Mouse (Mus musculus): ENCODE results near the gene Prss22. TPM values are rescaled to one million over a fixed set of nuclear protein-coding genes. Genes with fewer than 3 reads are reported as not detected.
"Not testable (repeated sequence)": the region's sequence is repeated elsewhere in the genome, so short reads cannot be mapped to it uniquely, and the experiment has no call there.

Gene Prss22
- total RNA-seq, 1 experiment from 2014 or later, result not detected

DNA sequence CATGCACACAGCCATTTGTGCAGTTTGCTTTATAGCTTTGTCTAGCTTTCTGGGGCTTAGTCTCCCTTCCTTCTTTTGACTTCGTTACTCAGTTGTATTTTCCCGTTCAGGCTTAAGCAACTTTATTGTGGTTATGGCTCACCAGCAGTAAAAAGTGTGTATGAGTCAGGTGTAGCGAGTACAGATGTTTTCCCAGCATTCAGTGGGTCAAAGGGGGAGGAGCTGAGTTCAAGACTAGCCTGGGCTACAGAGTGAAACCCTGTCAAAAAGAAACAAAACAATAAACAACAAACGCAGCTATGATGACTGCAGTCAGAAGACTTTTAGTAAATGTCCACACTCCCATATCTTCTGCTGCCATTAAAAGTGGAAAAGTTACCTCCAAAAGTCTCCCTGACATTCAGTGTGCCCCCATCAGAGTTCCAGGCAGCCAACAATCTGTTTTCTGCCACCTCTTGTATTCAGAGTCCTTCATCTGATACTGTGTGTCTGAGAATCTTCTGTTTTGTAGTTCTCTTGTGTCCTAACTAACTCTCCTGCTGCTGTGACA is 36.3 kb downstream of the Prss22 start:
- ATAC-seq (replicated peaks; ENCODE audit: insufficient number of reproducible peaks, low FRiP score, low TSS enrichment, poor library complexity, severe bottlenecking), result no peak

- ATAC-seq (replicated peaks; ENCODE audit: insufficient number of reproducible peaks, low FRiP score, low TSS enrichment, poor library complexity, severe bottlenecking), result peak; percentile 86
Measured at GRCm38 (mm10) chr17:23960084-23960738, 37.7 kb downstream of the Prss22 start.

DNA sequence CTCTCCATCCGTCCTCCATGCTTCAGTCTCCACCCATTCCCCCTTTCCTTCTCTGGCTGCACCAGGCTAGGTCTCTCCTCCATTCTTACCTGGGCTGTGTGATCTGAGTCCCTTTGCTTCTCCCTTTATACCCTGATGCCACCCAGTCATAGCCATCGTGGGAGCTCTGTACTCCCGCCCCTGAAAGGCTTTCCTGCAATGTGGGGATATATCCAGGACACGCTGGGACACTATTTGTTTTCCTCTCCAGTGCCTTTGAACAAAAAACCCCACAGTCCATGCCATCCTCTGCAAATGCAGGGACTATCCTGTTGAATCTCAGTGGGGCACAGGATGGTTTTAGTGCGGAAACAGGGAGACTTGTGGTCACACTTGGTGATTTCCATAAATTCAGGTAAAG is 42.7 kb downstream of the Prss22 start, which contains the start of gene Sbpl:
Gene Sbpl (minus strand): TSS at position 101 of the 400 bp plus-strand sequence.
- no peak for ATAC-seq (replicated peaks; ENCODE audit: insufficient number of reproducible peaks, low FRiP score, low TSS enrichment, poor library complexity, severe bottlenecking)

GRCm38 (mm10) chr17:23950828-23951227 is 47.1 kb downstream of the Prss22 start:
- not testable (repeated sequence) for ATAC-seq (replicated peaks; ENCODE audit: insufficient number of reproducible peaks, low FRiP score, low TSS enrichment, poor library complexity, severe bottlenecking)

DNA sequence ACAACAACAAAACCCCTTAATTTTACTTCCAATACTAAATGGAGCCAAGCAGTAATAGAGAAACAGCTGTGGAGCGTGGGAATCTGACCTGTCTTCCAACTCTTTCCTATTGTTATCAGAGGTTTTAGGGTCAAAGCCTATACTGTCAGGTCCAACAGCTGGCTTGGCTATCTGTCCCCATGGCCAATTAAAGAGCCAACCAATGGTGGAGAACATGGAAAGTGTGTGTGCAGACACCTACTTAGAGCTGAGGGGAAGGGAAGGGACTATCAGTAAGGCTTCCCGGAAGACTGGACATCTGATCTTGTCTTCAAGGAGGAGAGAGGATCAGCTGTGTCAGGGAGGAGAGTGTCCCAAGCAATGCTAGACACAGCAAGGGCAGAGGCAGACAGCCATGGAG is 48.8 kb downstream of the Prss22 start:
- ATAC-seq (replicated peaks; ENCODE audit: insufficient number of reproducible peaks, low FRiP score, low TSS enrichment, poor library complexity, severe bottlenecking), result no peak

DNA sequence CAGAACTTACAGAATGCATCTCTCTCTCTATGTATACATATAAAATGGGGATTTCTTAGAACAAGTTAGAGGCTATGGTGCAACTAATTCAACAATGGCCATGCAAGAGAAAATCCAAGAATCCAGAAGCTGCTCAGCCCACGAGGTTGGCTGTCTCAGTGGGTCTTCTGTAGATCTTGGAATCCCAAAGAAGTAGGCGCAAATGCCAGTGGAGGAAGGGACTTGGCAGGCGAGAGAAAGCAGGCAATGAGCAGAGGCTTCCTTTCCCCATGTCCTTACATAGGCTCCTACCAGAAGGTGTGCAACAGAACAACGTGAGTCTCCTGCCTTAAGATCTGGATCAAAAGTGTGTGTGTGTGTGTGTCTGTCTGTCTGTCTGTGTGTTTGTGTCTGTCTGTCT is 50.4 kb downstream of the Prss22 start:
- ATAC-seq (replicated peaks; ENCODE audit: insufficient number of reproducible peaks, low FRiP score, low TSS enrichment, poor library complexity, severe bottlenecking), result not testable (repeated sequence)

Other genes with a start within 250 kb of the Prss22 start
- gene Flywch1, start 226.5 kb downstream of the Prss22 start, total RNA-seq (2017), result 7.0 to 19.0 TPM (median 8.6 TPM) in 3 replicates
- gene Flywch2, start 212.0 kb downstream of the Prss22 start, total RNA-seq (2017), result 2.5 TPM in 1 of 3 replicates, not detected in the others
- gene Srrm2, start 207.6 kb downstream of the Prss22 start, total RNA-seq (2017), result 91.7 to 297 TPM (median 188 TPM) in 3 replicates
- 89.4 to 137 TPM (median 96.5 TPM) in 3 replicates for gene Elob, start 169.0 kb downstream of the Prss22 start, total RNA-seq (2017)
- not detected in 3 replicates for gene Prss33, start 162.0 kb downstream of the Prss22 start, total RNA-seq (2017)
- not detected in 3 replicates for gene Prss32, start 154.2 kb downstream of the Prss22 start, total RNA-seq (2017)
- not detected in 3 replicates for gene Prss41, start 153.9 kb downstream of the Prss22 start, total RNA-seq (2017)
- not detected in 3 replicates for gene Prss21, start 130.0 kb downstream of the Prss22 start, total RNA-seq (2017)
- not detected in 3 replicates for gene Dcpp1, start 117.2 kb downstream of the Prss22 start, total RNA-seq (2017)
- not detected in 3 replicates for gene Dcpp2, start 117.2 kb downstream of the Prss22 start, total RNA-seq (2017)
- gene Dcpp3, start 80.6 kb downstream of the Prss22 start, total RNA-seq (2017), result not detected in 3 replicates
- not detected in 3 replicates for gene Sbp, start 56.4 kb downstream of the Prss22 start, total RNA-seq (2017)
- gene Sbpl, start 42.8 kb downstream of the Prss22 start, total RNA-seq (2017), result not detected in 3 replicates
- 0.76 to 1.2 TPM in 2 of 3 replicates, not detected in the other for gene Prss30, start 17.5 kb downstream of the Prss22 start, total RNA-seq (2017)
- not detected in 3 replicates for gene Prss27, start 40.0 kb upstream of the Prss22 start, total RNA-seq (2017)
- 15.4 to 22.7 TPM (median 16.9 TPM) in 3 replicates for gene Kctd5, start 75.4 kb upstream of the Prss22 start, total RNA-seq (2017)
- gene Pdpk1, start 152.8 kb upstream of the Prss22 start, total RNA-seq (2017), result 37.3 to 63.3 TPM (median 46.8 TPM) in 3 replicates
- 6.5 to 24.6 TPM (median 24.4 TPM) in 3 replicates for gene Amdhd2, start 165.7 kb upstream of the Prss22 start, total RNA-seq (2017)
- gene Atp6v0c, start 171.6 kb upstream of the Prss22 start, total RNA-seq (2017), result 55.6 to 90.6 TPM (median 83.3 TPM) in 3 replicates
- gene Tbc1d24, start 207.5 kb upstream of the Prss22 start, total RNA-seq (2017), result 0.68 to 1.0 TPM (median 0.96 TPM) in 3 replicates
- not detected in 3 replicates for gene Ntn3, start 211.4 kb upstream of the Prss22 start, total RNA-seq (2017)
- gene Tedc2, start 222.8 kb upstream of the Prss22 start, total RNA-seq (2017), result 2.9 to 6.6 TPM (median 3.1 TPM) in 3 replicates